Mouse (Mus musculus) forebrain, embryonic 16.5 days (tissue): ENCODE results near the gene Ptpre. TPM values are rescaled to one million over a fixed set of nuclear protein-coding genes. Genes with fewer than 3 reads are reported as not detected.

Source experiments
- ATAC-seq: fragments of 200-750 bp; cut with Nextera tagmentation; 2 replicates; pipeline ENCODE4 v1.8.0; 2017; ENCODE audit warnings: mild to moderate bottlenecking, moderate library complexity
- H3K27ac ChIP-seq: fragments of 300-500 bp; sonication (generic); 2 replicates; pipeline ENCODE4 v1.5.1; 2014; ENCODE audit warnings: low read length, control low read depth
- H3K27me3 ChIP-seq: fragments of 300-500 bp; sonication (generic); replicated peaks from 2 replicates; pipeline ENCODE4 v1.6.1; 2014; ENCODE audit warnings: low read length; ENCODE audit not compliant: control insufficient read depth, insufficient read depth
- H3K36me3 ChIP-seq: fragments of 300-500 bp; sonication (generic); 2 replicates; pipeline ENCODE4 v1.6.1; 2014; ENCODE audit not compliant: control insufficient read depth, insufficient read depth
- H3K4me1 ChIP-seq: fragments of 300-500 bp; sonication (generic); replicated peaks from 2 replicates; pipeline ENCODE4 v1.6.1; 2014; ENCODE audit warnings: low read length; ENCODE audit not compliant: control insufficient read depth, insufficient read depth
- H3K4me2 ChIP-seq: fragments of 300-500 bp; sonication (generic); 2 replicates; pipeline ENCODE4 v1.6.1; 2014; ENCODE audit warnings: mild to moderate bottlenecking, low read length, control low read depth
- H3K4me3 ChIP-seq: fragments of 300-500 bp; sonication (generic); replicated peaks from 2 replicates; pipeline ENCODE4 v1.5.1; 2014; ENCODE audit warnings: mild to moderate bottlenecking, low read length, control low read depth
- H3K9ac ChIP-seq: fragments of 300-500 bp; sonication (generic); replicated peaks from 2 replicates; pipeline ENCODE4 v1.6.1; 2014; ENCODE audit warnings: low read depth, low read length, control low read depth
- H3K9me3 ChIP-seq: fragments of 300-500 bp; sonication (generic); 2 replicates; pipeline ENCODE4 v1.6.1; 2016; ENCODE audit warnings: low read length; ENCODE audit not compliant: control insufficient read depth
- WGBS: fragments of 180-500 bp; shearing (Covaris S2); extraction: QIAGEN DNeasy Blood & Tissue Kit; methylation state at CpG from one replicate; pipeline ENCODE4 v1.1.7; 2014; 5-methylcytosine and 5-hydroxymethylcytosine counted together
- polyA plus RNA-seq: library from polyadenylated mRNA; unstranded; fragments of >200 nt; fragmentation: Nextera tagmentation; extraction: Ambion mirVana; gene quantifications from 2 replicates; pipeline ENCODE4 v1.2.1, GENCODE M21; 2015

Gene Ptpre
- polyA plus RNA-seq, 1 experiment from 2014 or later: 4.5 TPM

DNA sequence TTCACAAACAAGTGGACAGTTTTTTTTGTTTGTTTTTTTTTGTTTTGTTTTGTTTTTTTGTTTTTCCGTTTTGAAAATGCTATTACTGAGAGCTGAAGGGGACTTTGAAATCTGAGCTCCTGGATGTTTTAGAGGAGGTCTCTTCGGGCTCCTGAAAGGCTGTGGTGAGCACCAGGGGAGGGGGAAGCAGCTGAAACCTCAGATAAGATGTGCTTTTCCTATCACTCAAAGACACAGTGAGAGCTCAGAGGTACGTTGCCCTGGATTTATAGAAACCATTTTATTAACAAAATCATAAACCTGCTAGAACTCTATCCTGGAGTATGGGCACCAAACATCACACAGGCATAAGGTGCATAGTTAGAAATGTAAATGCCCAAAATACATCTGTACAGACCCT lies 10.1 kb upstream of the Ptpre start:
- Histone ChIP-seq H3K27me3 (no peaks in the 10 kb centered on the region), H3K36me3 (no peaks in the 10 kb centered on the region), H3K4me3 (no peak overlapping the region), H3K27ac (no peak overlapping the region), H3K9me3 (no peaks in the 10 kb centered on the region), H3K4me1 (no peaks in the 10 kb centered on the region), H3K4me2 (no peak overlapping the region), H3K9ac (no peak overlapping the region)
- WGBS: 75% methylated on average over 3 of the region's 3 CpGs
- no peak for ATAC-seq

DNA sequence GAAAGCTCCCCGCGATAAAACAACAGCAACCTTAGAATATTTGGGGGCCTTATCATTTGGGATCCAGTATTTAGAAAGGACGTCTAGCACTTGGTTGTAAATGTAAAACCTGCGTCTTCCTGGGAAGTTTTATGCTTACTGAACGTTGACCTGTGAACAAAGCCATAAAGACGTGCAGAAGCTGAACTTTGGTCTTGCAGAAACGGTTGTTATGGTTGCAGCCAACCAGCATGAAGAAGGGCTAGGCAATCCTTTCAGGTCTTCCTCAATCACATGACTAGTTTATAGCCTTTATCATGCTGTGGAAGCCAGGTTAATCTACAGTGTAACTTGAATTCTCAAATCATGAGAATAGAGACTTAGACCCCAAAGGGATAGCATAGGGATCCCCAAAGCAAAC lies 8.8 kb upstream of the Ptpre start, which contains the start of gene Clrn3:
Gene Clrn3, minus strand, starts transcription at position 140 of the 400 bp plus-strand sequence.
- H3K9me3 ChIP-seq: no peaks in the 10 kb centered on the region
- no peaks in the 10 kb centered on the region for H3K27me3 ChIP-seq
- no peaks in the 10 kb centered on the region for H3K36me3 ChIP-seq
- H3K4me1 ChIP-seq: no peaks in the 10 kb centered on the region
- no peak for ATAC-seq
- H3K4me2 ChIP-seq: no peak within 1 kb of the TSS
- 91% methylated on average over 7 of the region's 7 CpGs for WGBS
- no peak within 1 kb of the TSS for H3K27ac ChIP-seq
- H3K9ac ChIP-seq: no peak within 1 kb of the TSS
- H3K4me3 ChIP-seq: no peak within 1 kb of the TSS

- ATAC-seq: no peak
- no peaks in the 10 kb centered on the region for H3K27me3 ChIP-seq
- 75% methylated on average over 2 of the region's 2 CpGs for WGBS
Measured at GRCm38 (mm10) chr7:135529068-135529467, 8.2 kb upstream of the Ptpre start.

GRCm38 (mm10) chr7:135534548-135535189 lies 2.6 kb upstream of the Ptpre start:
- WGBS: 58% methylated on average over 2 of the region's 2 CpGs

More at GRCm38 (mm10) chr7:135529068-135529467, 8.2 kb upstream of the Ptpre start:
- Histone ChIP-seq H3K9me3 (no peaks in the 10 kb centered on the region), H3K4me3 (no peak overlapping the region), H3K36me3 (no peaks in the 10 kb centered on the region), H3K4me2 (no peak overlapping the region), H3K27ac (no peak overlapping the region), H3K9ac (no peak overlapping the region), H3K4me1 (no peaks in the 10 kb centered on the region)

GRCm38 (mm10) chr7:135535908-135536307 lies 1.4 kb upstream of the Ptpre start:
- Histone ChIP-seq H3K4me1 (peaks cover 7% of the 10 kb centered on the region), H3K27me3 (0 out of 2 replicates have a peak, but pooled peaks cover 3% of the 10 kb centered on the region), H3K36me3 (no peaks in the 10 kb centered on the region), H3K9ac (no peak overlapping the region), H3K9me3 (no peaks in the 10 kb centered on the region), H3K27ac (no peak overlapping the region), H3K4me3 (no peak overlapping the region), H3K4me2 (no peak overlapping the region)
- ATAC-seq: no peak
- WGBS: 84% methylated on average over 3 of the region's 3 CpGs

More at GRCm38 (mm10) chr7:135534548-135535189, 2.6 kb upstream of the Ptpre start:
- Histone ChIP-seq H3K27me3 (0 out of 2 replicates have a peak, but pooled peaks cover 2% of the 10 kb centered on the region), H3K4me3 (no peak overlapping the region), H3K4me1 (peaks cover 7% of the 10 kb centered on the region), H3K4me2 (no peak overlapping the region), H3K9ac (no peak overlapping the region), H3K27ac (no peak overlapping the region), H3K36me3 (no peaks in the 10 kb centered on the region), H3K9me3 (no peaks in the 10 kb centered on the region)
- ATAC-seq: no peak

DNA sequence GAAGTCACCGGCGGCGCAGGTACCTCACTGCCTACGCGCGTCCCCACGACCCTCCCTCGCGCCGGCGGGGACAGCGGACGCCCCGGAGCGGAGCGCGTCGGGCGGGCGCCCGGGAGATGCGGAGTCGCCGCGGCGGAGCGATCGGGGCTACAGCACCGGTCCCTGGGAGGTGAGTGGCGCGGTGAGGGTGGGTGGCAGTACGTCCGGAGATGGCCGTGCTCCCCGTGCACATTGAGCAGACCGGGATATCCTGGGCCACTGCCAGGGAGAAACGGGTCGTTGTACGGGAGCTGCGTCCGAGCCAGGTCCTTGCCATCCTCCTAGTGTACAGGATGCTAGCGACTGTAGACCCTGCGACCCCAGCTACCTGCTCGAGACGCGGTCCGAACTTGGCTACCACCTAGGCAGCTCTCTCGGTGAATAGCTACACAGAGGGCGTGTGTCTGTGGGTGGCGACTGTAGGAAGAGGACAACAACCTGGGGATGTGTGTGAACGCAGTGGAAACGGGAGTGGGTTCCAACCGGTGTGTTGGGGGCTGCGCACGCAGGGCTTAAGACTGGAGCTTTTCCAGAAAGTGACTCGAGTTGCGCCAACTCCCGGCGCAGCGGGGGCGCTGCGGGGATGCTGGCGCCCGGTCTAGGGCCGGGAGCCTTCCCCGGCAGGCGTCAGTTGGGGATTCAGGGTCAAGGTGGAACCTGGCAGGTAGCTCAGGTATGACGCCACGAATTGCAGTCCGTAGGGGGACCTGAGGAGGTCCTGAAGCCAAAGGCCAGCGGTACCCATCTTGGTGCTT lies 864 bp downstream of the Ptpre start:
- H3K9ac ChIP-seq: peak overlapping the region; percentile 67
- WGBS: 2% methylated on average over 69 of the region's 71 CpGs

DNA sequence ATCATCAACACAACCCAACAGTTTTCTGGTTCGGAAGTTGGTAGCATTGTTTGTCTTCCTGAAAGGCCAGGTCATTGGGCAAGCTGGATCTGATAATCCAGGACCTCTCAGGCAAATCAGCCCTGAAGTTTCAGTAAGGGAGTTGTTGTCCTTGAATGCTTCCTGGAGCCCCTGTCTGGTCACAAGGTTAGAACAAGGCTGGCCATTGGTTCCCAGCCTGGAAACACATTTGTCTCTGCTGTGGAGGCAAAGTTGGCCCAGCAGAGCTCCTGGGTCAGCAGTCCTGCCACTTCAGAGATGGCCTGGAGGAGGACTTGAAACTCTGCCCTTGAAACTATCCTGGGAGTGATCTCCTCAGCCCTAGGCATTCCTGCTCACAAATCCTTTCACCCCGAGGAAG lies 2.1 kb downstream of the Ptpre start:
- Histone ChIP-seq H3K27ac (no peak overlapping the region), H3K4me1 (peaks cover 7% of the 10 kb centered on the region), H3K4me2 (no peak overlapping the region), H3K9me3 (no peaks in the 10 kb centered on the region), H3K4me3 (no peak overlapping the region), H3K9ac (no peak overlapping the region), H3K27me3 (0 out of 2 replicates have a peak, but pooled peaks cover 3% of the 10 kb centered on the region), H3K36me3 (no peaks in the 10 kb centered on the region)
- 91% methylated on average over 2 of the region's 2 CpGs for WGBS
- ATAC-seq: no peak

More for the DNA sequence above, 864 bp downstream of the Ptpre start:
- peak overlapping the region; percentile 60 for H3K4me3 ChIP-seq
- ATAC-seq: peak; percentile 65
- no peaks in the 10 kb centered on the region for H3K9me3 ChIP-seq
- peak overlapping the region; percentile 94 for H3K4me2 ChIP-seq
- H3K27ac ChIP-seq: no peak overlapping the region
- no peaks in the 10 kb centered on the region for H3K36me3 ChIP-seq
- peaks cover 7% of the 10 kb centered on the region for H3K4me1 ChIP-seq
- 0 out of 2 replicates have a peak, but pooled peaks cover 3% of the 10 kb centered on the region for H3K27me3 ChIP-seq

GRCm38 (mm10) chr7:135542235-135542634 lies 5.0 kb downstream of the Ptpre start:
- H3K27me3 ChIP-seq: 0 out of 2 replicates have a peak, but pooled peaks cover 3% of the 10 kb centered on the region
- peaks cover 11% of the 10 kb centered on the region for H3K4me1 ChIP-seq
- no peak overlapping the region for H3K9ac ChIP-seq
- 64% methylated on average over 3 of the region's 3 CpGs for WGBS
- H3K9me3 ChIP-seq: no peaks in the 10 kb centered on the region
- H3K4me3 ChIP-seq: no peak overlapping the region
- no peaks in the 10 kb centered on the region for H3K36me3 ChIP-seq
- ATAC-seq: no peak
- no peak overlapping the region for H3K4me2 ChIP-seq
- H3K27ac ChIP-seq: no peak overlapping the region

- Histone ChIP-seq H3K9me3 (no peaks in the 10 kb centered on the region), H3K27ac (no peak overlapping the region), H3K9ac (no peak overlapping the region), H3K27me3 (0 out of 2 replicates have a peak, but pooled peaks cover 3% of the 10 kb centered on the region), H3K4me1 (peaks cover 10% of the 10 kb centered on the region), H3K4me3 (no peak overlapping the region), H3K4me2 (no peak overlapping the region), H3K36me3 (no peaks in the 10 kb centered on the region)
- ATAC-seq: no peak
- 42% methylated on average over 3 of the region's 3 CpGs for WGBS
Measured at GRCm38 (mm10) chr7:135543033-135543432, 5.8 kb downstream of the Ptpre start.
